Mouse (Mus musculus) limb, embryonic 10.5 days (tissue): ENCODE results near the gene Fbn1. TPM values are rescaled to one million over a fixed set of nuclear protein-coding genes. Genes with fewer than 3 reads are reported as not detected.

Experiments
- DNase-seq: peaks from one replicate; pipeline ENCODE4 v3.0.0-alpha.2; 2017; ENCODE audit warnings: low spot score
- H3K27ac ChIP-seq: fragments of 300-500 bp; sonication (generic); 2 replicates; pipeline ENCODE4 v1.5.1; 2016; ENCODE audit warnings: mild to moderate bottlenecking
- H3K27me3 ChIP-seq: fragments of 300-500 bp; sonication (generic); 2 replicates; pipeline ENCODE4 v1.6.1; 2016; ENCODE audit warnings: low read depth, mild to moderate bottlenecking; ENCODE audit not compliant: poor library complexity, severe bottlenecking
- H3K36me3 ChIP-seq: fragments of 300-500 bp; sonication (generic); 2 replicates; pipeline ENCODE4 v1.6.1; 2016; ENCODE audit warnings: mild to moderate bottlenecking, moderate library complexity
- H3K4me1 ChIP-seq: fragments of 300-500 bp; sonication (generic); 2 replicates; pipeline ENCODE4 v1.6.1; 2016
- H3K4me3 ChIP-seq: fragments of 300-500 bp; sonication (generic); 2 replicates; pipeline ENCODE4 v1.5.1; 2016; ENCODE audit warnings: mild to moderate bottlenecking, moderate library complexity
- H3K9me3 ChIP-seq: fragments of 300-500 bp; sonication (generic); replicated peaks from 2 replicates; pipeline ENCODE4 v1.6.1; 2016; ENCODE audit warnings: mild to moderate bottlenecking
- WGBS: fragments of 180-500 bp; shearing (Covaris S2); methylation state at CpG from one replicate; pipeline ENCODE4 v1.1.7; 2016; 5-methylcytosine and 5-hydroxymethylcytosine counted together
- polyA plus RNA-seq: library from polyadenylated mRNA; unstranded; fragments of >200 nt; fragmentation: Nextera tagmentation; extraction: Ambion mirVana; gene quantifications from 2 replicates; pipeline ENCODE4 v1.2.1, GENCODE M21; 2016

Fbn1 gene
- polyA plus RNA-seq, 1 experiment from 2014 or later, result 5.6 TPM

GRCm38 (mm10) chr2:125514391-125514790 lies 6.6 kb upstream of the Fbn1 start:
- H3K27ac ChIP-seq, result no peak overlapping the region
- 41% methylated on average over 3 of the region's 3 CpGs for WGBS
- H3K27me3 ChIP-seq, result 0 out of 2 replicates have a peak, but pooled peaks cover under 1% of the 10 kb centered on the region
- H3K4me3 ChIP-seq, result no peak overlapping the region
- H3K9me3 ChIP-seq, result no peaks in the 10 kb centered on the region
- peaks cover 13% of the 10 kb centered on the region for H3K4me1 ChIP-seq
- peak; percentile 20 for DNase-seq
- H3K36me3 ChIP-seq, result no peaks in the 10 kb centered on the region

- Histone ChIP-seq H3K27ac (no peak overlapping the region), H3K4me3 (no peak overlapping the region), H3K27me3 (peaks cover 17% of the 10 kb centered on the region), H3K36me3 (no peaks in the 10 kb centered on the region), H3K9me3 (no peaks in the 10 kb centered on the region), H3K4me1 (peaks cover 13% of the 10 kb centered on the region)
- 82% methylated on average over 4 of the region's 4 CpGs for whole genome bisulfite sequencing
- DNase-seq, result peak; percentile 4
These were observed 4.8 kb upstream of the Fbn1 start for GRCm38 (mm10) chr2:125512544-125512943.

- Histone ChIP-seq H3K4me3 (no peak overlapping the region), H3K27me3 (peaks cover 24% of the 10 kb centered on the region), H3K4me1 (peaks cover 13% of the 10 kb centered on the region), H3K9me3 (no peaks in the 10 kb centered on the region), H3K27ac (no peak overlapping the region), H3K36me3 (no peaks in the 10 kb centered on the region)
- 92% methylated on average over 4 of the region's 4 CpGs for WGBS
- peak; percentile 19 for DNase-seq
These were observed 4.1 kb upstream of the Fbn1 start for GRCm38 (mm10) chr2:125511898-125512297.

- Histone ChIP-seq H3K4me3 (no peak overlapping the region), H3K27ac (no peak overlapping the region), H3K27me3 (peaks cover 31% of the 10 kb centered on the region), H3K9me3 (no peaks in the 10 kb centered on the region), H3K4me1 (peaks cover 14% of the 10 kb centered on the region), H3K36me3 (no peaks in the 10 kb centered on the region)
- DNase-seq, result peak; percentile 23
- WGBS, result 74% methylated on average over 2 of the region's 2 CpGs
These were observed 3.0 kb upstream of the Fbn1 start for GRCm38 (mm10) chr2:125510752-125511151.

- H3K27ac ChIP-seq, result no peak overlapping the region
- peaks cover 26% of the 10 kb centered on the region for H3K4me1 ChIP-seq
- peaks cover 49% of the 10 kb centered on the region for H3K27me3 ChIP-seq
- no peaks in the 10 kb centered on the region for H3K36me3 ChIP-seq
- 95% methylated on average over 5 of the region's 5 CpGs for WGBS
- no peaks in the 10 kb centered on the region for H3K9me3 ChIP-seq
- no peak overlapping the region for H3K4me3 ChIP-seq
- DNase-seq, result peak; percentile 28
These were observed 588 bp upstream of the Fbn1 start for GRCm38 (mm10) chr2:125508381-125508780.

- H3K9me3 ChIP-seq, result no peaks in the 10 kb centered on the region
- 0 out of 2 replicates have a peak, but pooled peaks cover 5% of the 10 kb centered on the region for H3K36me3 ChIP-seq
- DNase-seq, result peak; percentile 77
- peak overlapping the region; percentile 79 for H3K4me3 ChIP-seq
- WGBS, result 1% methylated on average over 37 of the region's 37 CpGs
- H3K27ac ChIP-seq, result peak overlapping the region; percentile 88
- peaks cover 54% of the 10 kb centered on the region for H3K27me3 ChIP-seq
- H3K4me1 ChIP-seq, result peaks cover 26% of the 10 kb centered on the region
These were observed 1.3 kb downstream of the Fbn1 start for GRCm38 (mm10) chr2:125506316-125507054.

- WGBS, result under 1% methylated on average over 48 of the region's 48 CpGs
- DNase-seq, result peak; percentile 84
- peaks cover 26% of the 10 kb centered on the region for H3K4me1 ChIP-seq
- peak overlapping the region; percentile 79 for H3K4me3 ChIP-seq
- H3K27ac ChIP-seq, result peak overlapping the region; percentile 88
- H3K36me3 ChIP-seq, result 0 out of 2 replicates have a peak, but pooled peaks cover 6% of the 10 kb centered on the region
- peaks cover 54% of the 10 kb centered on the region for H3K27me3 ChIP-seq
- H3K9me3 ChIP-seq, result no peaks in the 10 kb centered on the region
These were observed 2.0 kb downstream of the Fbn1 start for GRCm38 (mm10) chr2:125505746-125506315.

- DNase-seq, result peak; percentile 81
- peaks cover 26% of the 10 kb centered on the region for H3K4me1 ChIP-seq
- H3K27me3 ChIP-seq, result peaks cover 54% of the 10 kb centered on the region
- 0 out of 2 replicates have a peak, but pooled peaks cover 6% of the 10 kb centered on the region for H3K36me3 ChIP-seq
- no peaks in the 10 kb centered on the region for H3K9me3 ChIP-seq
- under 1% methylated on average over 45 of the region's 45 CpGs for WGBS
- H3K4me3 ChIP-seq, result peak within 1 kb of the TSS; percentile 79
- peak within 1 kb of the TSS; percentile 88 for H3K27ac ChIP-seq
These were observed 2.6 kb downstream of the Fbn1 start, which contains the start of gene Gm9913 for GRCm38 (mm10) chr2:125505006-125505745. Gm9913 (plus strand) TSS chr2:125505089.

- Histone ChIP-seq H3K4me1 (peaks cover 19% of the 10 kb centered on the region), H3K4me3 (no peak overlapping the region), H3K27me3 (peaks cover 42% of the 10 kb centered on the region), H3K9me3 (no peaks in the 10 kb centered on the region), H3K36me3 (0 out of 2 replicates have a peak, but pooled peaks cover 6% of the 10 kb centered on the region), H3K27ac (no peak overlapping the region)
- peak; percentile 29 for DNase-seq
These were observed 6.3 kb downstream of the Fbn1 start for GRCm38 (mm10) chr2:125501526-125501925.

GRCm38 (mm10) chr2:125498216-125498615 lies 9.6 kb downstream of the Fbn1 start:
- H3K4me1 ChIP-seq, result peaks cover 3% of the 10 kb centered on the region; the same call in 1 of the 2 replicates
- no peak overlapping the region for H3K4me3 ChIP-seq
- peaks cover 48% of the 10 kb centered on the region; the same call in 1 of the 2 replicates for H3K27me3 ChIP-seq
- H3K27ac ChIP-seq, result no peak overlapping the region
- 0 out of 2 replicates have a peak, but pooled peaks cover 6% of the 10 kb centered on the region for H3K36me3 ChIP-seq
- no peaks in the 10 kb centered on the region for H3K9me3 ChIP-seq
- WGBS, result 95% methylated on average over 7 of the region's 7 CpGs
- no peak for DNase-seq

- Histone ChIP-seq H3K4me1 (peaks cover 16% of the 10 kb centered on the region), H3K27ac (no peak overlapping the region), H3K9me3 (no peaks in the 10 kb centered on the region), H3K36me3 (0 out of 2 replicates have a peak, but pooled peaks cover 4% of the 10 kb centered on the region), H3K27me3 (peaks cover 47% of the 10 kb centered on the region; the same call in 1 of the 2 replicates), H3K4me3 (no peak overlapping the region)
- DNase-seq, result no peak
- 93% methylated on average over 5 of the region's 5 CpGs for WGBS
These were observed 11.1 kb downstream of the Fbn1 start for GRCm38 (mm10) chr2:125496696-125497095.

- no peak for DNase-seq
These were observed 12.7 kb downstream of the Fbn1 start for GRCm38 (mm10) chr2:125494831-125495812.

More at GRCm38 (mm10) chr2:125494831-125495812, 12.7 kb downstream of the Fbn1 start:
- Histone ChIP-seq H3K36me3 (no peaks in the 10 kb centered on the region), H3K27ac (no peak overlapping the region), H3K9me3 (no peaks in the 10 kb centered on the region), H3K27me3 (peaks cover 55% of the 10 kb centered on the region; the same call in 1 of the 2 replicates), H3K4me1 (peaks cover 21% of the 10 kb centered on the region), H3K4me3 (no peak overlapping the region)
- 90% methylated on average over 20 of the region's 20 CpGs for WGBS
